Mouse (Mus musculus): ENCODE measurements around the gene Col16a1.
A peak's percentile ranks its signal among the peaks of the same experiment; 100 is the strongest.

Gene Col16a1

DNA sequence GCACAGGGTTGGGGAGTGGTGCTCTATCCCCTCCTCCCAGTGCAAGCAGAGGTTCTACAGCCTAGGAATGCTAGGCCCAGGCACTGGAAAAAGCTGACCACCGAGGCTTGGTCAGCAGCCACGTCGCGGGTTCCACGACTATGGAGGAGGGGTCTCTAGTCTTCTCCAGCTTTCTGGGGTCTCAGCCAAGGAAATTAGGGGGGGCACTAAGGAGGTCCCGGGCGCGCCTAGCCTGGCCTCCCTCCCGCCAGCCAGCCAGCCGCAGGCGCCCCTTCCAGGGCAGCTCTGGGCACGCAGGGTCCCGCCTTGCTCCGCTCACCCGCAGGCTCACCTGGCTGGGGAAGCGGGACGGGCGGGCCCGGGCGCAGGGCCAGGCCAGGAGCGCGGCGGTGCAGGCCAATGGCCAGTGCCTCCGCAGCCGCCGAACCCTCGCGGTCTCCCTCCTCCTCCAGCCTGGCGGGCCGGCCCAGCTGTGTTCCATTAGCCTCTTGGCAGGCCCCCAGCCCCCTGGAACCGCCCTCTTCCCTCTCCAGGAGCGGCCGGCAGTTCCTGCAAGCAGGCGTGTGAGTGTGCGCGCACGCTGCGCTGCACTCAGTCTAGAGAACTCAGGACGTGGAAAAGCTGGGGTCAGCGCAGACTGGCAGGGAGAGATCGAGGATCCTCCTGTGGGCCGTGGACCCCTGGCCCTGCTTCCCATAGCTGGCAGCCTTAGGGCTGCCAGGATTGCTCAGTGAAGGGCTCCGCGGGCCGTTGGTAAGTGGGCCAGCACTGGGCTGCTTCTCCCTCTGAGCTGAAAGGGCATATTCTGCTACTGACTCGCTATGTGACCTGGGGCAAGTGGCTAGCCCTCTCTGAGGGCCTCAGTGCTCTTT lies at the start of gene Col16a1:
Gene Col16a1 (plus strand): TSS at position 510 of the 872 bp plus-strand sequence.
- DNase-seq (ENCODE audit: extremely low read depth, low read depth, low spot score), result no peak

DNA sequence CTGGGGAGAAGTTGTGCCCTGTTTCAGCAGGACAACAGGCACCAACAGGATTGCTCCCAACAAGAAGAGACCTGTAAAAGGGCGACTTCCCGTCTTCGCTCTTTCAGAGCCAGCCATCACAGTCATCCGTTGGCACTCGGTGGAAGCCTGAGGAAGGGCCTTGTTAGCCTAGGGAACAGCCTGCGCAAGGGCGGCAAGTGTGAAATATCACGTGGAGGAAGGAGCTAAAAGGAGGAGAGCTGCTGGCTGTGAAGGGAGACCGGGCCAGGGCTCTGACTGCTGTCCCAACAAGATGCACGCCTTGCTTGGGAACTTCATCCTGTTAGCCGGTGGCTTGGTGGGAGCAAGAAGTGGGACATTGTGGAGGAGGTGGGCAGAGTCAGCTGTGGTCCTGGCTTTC lies 49.5 kb upstream of the Col16a1 start:
- DNase-seq (ENCODE audit: extremely low read depth, low read depth, low spot score), result peak; percentile 16

DNA sequence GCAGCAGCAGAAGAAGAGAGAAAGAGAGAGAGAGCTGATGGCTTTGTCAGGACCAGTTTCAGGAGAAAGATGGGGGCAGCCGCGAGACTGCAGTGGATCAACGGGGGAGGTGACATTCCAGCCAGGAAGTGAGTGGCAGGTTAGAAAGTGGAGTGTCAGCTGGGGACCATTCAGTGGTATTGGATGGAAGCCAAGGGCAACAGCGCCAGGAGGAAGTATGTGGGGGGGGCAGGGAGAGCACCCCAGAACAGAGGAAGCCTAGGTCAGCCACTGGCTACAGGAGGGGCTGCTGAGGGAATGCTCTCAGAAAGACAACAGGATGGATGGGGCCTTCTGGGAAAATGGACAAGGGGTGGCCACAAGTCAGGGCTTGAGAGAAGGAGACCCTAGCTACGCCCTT lies 45.9 kb upstream of the Col16a1 start:
- no peak for DNase-seq (ENCODE audit: extremely low read depth, low read depth, low spot score)

DNA sequence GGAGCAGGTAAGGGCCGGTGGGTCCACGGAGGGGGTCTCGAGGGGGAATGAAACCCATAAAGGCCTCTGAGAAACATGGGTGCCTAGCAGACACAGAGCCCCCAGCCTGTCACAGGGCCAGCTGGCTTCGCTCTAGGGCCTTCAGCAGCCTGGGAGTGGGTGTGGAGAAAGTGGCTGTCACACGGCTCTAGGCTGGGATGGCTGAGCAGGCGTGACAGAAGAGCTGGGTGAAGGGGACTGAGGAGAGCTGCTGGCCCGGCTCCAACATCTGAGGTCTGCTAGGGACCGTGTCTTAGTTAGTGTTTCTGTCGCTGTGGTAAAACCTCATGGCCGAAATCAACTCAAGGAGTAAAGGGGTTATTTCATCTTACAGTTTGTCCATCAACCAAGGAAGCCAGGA lies 45.5 kb upstream of the Col16a1 start:
- no peak for DNase-seq (ENCODE audit: extremely low read depth, low read depth, low spot score)

DNA sequence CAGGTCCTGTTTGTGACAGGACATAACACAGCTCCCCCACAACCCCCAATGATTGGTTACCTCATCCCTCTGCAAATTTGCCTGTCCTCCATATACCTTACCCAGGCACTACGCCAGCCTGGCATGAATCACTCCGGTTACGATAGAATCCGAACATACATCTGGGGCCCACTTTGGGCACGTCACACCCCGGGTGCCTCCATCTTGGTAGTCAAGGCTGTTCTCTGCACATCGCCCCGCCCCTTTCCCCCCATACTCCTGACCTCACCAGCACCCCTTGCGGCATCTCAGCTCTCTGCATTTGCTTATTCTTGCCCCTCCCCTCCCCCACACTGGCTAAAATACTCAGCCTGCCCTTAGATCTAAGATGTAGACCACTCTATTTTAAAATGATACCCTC lies 42.0 kb upstream of the Col16a1 start:
- no peak for DNase-seq (ENCODE audit: extremely low read depth, low read depth, low spot score)

DNA sequence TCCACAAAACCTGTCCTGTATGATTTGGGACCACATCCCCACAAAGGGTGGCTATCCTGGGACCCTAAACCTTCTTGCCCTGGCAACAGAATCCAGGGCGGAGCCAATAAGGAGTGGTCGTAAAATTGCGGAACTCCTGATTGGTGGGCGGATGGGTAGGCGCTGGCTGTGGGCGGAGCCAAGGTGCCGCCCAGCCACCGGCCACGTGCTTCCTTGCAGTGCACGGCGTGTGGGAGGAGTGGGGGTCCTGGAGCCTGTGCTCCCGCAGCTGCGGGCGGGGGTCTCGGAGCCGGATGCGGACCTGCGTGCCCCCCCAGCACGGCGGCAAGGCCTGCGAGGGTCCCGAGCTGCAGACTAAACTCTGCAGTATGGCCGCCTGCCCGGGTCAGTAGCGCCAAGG lies 41.1 kb upstream of the Col16a1 start:
- DNase-seq (ENCODE audit: extremely low read depth, low read depth, low spot score), result no peak

DNA sequence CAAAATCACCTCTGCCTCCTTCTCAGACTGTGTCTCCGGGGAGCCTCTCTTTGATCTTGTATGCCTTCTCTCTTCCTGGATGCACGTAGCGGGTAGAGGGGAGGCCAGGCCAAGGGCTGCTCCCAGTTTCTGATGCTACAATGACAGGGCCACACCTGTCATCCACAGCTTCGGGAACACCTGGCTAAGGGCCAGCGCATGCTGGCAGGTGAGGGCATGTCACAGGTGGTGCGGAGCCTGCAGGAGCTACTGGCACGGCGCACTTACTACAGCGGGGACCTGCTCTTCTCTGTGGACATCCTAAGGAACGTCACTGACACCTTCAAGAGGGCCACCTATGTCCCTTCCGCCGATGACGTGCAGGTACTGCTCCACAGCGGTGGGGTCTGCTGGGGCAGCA lies 38.6 kb upstream of the Col16a1 start:
- no peak for DNase-seq (ENCODE audit: extremely low read depth, low read depth, low spot score)

DNA sequence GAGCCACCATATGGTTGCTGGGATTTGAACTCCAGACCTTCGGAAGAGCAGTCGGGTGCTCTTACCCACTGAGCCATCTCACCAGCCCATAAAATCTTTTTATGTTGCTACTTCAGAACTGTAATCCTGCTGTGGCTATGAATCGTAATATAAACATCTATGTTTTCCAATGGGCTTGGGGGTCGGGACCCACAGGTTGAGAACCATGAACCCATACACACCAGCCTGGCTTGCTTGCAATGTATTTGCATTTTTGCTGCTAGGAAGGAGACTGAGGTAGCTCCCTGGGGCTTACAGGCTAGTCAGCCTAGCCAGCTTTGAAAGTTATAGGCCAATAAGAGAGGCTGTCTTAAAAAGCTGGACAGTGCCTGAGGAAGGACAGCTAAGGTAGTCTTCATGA lies 36.9 kb upstream of the Col16a1 start:
- no peak for DNase-seq (ENCODE audit: extremely low read depth, low read depth, low spot score)

DNA sequence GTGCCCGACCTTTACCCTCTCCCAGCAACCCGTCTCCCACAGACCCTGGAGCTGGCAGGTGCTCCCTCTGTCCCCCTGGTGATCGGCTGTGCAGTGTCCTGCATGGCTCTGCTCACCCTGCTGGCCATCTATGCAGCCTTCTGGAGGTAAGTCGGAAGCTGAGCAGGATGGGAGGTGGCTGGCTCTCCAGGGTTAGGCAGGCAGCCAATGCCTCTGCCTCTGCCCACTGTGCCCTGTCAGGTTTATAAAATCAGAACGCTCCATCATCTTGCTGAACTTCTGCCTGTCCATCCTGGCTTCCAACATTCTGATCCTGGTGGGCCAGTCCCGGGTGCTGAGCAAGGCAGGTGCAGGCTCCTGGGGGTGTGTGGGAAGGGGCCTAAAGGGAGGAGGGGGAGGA lies 35.4 kb upstream of the Col16a1 start:
- no peak for DNase-seq (ENCODE audit: extremely low read depth, low read depth, low spot score)

DNA sequence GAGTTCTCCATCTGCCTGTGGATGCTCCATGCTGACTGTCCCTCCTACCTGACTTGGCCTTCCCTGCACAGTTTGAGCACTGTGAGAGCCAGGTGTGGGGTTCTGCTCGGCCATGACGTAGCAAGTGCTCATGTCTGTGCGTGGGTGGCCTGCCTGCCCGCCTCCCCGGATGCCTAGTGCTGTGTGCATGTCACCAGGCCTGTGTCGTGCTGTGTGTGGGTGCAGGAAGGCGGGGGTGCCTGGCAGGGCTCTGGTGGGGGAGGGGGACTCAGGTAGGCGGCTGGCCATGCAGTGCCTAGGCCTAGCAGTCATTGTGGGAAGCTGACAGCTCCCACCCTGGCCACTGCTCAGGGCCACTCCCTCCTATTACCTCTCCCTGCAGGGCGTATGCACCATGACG lies 34.5 kb upstream of the Col16a1 start:
- DNase-seq (ENCODE audit: extremely low read depth, low read depth, low spot score), result no peak

DNA sequence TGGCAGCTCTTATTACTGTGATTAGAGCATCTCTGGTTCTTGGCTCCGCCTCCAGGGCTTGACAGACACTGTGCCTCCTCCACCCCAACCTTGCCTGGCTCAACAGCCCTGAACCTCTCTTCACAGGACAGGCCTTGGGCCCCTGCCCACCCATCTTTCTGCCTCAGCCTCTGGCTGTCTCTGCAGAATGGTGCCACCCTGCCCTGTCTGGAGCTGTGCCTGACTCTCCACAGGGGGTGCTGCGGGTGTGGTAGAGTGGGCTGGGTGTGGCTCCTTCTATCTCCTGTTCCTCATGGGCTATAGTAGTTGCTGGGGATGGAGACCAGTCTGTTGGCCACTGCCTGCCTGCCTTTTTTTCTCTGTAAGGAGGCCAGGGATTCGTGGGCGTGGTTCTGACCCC lies 31.6 kb upstream of the Col16a1 start:
- no peak for DNase-seq (ENCODE audit: extremely low read depth, low read depth, low spot score)

DNA sequence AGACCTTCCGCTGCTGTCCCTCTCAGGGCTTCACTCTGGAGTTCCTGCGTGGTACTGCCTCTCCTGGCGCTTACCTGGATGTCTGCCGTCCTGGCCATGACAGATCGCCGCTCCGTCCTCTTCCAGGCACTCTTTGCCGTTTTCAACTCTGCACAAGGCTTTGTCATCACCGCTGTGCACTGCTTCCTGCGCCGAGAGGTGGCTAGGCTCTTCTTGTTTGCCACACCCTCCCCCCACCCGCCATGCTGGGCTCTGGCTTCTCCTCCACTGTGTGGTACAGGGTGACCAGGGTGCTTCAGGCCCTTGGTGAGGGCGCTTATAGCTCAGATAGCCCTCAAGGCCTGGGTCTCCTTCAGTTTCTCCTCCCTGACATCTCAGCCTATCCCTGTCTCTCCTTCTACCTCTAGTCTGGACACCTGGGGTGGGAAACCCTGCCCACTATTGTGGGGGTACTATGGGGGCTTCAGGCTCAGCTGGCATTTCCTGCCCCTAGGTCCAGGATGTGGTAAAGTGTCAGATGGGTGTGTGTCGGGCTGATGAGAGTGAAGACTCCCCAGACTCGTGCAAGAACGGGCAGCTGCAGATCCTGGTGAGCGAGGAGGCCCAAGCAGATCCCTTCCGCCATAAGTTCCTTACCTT lies 30.5 kb upstream of the Col16a1 start:
- no peak for DNase-seq (ENCODE audit: extremely low read depth, low read depth, low spot score)

DNA sequence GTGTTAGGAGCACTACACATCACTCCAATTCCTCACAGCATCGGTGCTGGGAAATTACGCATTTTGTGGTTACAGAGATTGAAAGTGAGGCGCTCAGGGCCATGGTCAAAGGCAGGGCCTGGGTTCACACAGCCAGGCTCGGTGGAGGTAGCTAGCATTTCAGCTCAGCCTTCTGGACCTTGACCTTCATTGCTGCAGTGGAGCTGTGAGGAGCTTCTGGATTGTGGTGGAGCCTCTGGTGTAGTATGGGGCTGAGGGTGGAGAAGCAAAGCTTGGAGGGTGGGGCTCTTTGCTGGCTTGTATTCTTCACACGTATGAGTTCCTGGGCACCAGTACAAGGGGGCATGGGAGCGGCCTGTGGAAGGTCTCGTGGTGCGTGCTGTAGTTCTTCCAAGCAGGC lies 24.7 kb upstream of the Col16a1 start:
- DNase-seq (ENCODE audit: extremely low read depth, low read depth, low spot score), result no peak

DNA sequence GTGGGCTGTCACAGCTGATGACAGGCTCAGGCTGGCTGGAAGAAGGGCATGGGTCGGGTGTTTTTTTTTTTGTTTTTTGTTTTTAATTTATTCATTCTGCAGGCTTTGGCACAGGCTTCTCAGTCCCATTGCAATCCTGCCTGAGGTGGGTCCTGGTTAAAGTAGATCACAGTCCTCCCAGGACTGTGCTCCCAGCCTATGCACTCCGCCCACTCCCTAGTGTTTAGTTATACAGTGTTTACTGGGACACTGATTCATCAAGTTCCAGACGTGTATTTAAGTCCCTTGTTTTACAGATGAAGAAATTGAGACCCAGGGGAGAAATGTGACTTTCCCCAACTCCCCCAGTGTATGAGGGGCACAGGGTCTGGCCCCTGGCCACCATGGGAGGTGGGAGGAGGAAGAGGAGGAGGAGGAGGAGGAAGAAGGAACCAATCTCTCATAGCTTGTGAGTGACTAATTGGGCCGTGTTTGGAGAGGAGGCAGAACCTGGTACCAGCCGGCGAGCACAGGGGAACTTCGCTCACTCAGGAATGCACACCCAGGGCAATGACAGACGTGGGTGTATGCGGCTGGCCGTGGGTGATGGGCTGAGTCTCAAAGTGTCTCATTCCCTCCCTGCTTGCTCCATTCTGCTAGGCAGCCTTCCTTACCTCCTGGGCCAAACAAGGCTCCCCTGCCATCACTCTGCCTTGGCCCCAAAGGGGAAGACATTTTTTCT lies 24.0 kb upstream of the Col16a1 start:
- DNase-seq (ENCODE audit: extremely low read depth, low read depth, low spot score), result no peak

DNA sequence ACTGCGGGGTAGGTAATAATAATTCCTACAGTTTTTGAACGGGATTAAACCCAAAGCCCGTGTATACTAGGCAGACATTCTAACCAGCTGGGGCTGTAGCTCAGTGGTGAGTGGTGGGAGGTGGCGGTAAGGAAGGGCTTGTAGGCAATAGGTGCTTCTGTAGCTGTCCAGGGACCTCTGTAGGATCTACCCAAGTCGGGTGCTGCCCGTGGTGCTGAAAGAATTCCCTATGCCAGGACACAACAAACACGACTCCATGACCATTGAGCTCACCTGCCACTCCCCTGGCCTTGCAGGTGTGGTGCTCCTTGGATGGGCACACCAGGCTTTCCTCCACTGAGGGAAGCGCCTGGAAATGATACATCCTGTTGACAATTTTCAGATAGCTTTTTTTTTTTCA lies 22.1 kb upstream of the Col16a1 start:
- no peak for DNase-seq (ENCODE audit: extremely low read depth, low read depth, low spot score)

DNA sequence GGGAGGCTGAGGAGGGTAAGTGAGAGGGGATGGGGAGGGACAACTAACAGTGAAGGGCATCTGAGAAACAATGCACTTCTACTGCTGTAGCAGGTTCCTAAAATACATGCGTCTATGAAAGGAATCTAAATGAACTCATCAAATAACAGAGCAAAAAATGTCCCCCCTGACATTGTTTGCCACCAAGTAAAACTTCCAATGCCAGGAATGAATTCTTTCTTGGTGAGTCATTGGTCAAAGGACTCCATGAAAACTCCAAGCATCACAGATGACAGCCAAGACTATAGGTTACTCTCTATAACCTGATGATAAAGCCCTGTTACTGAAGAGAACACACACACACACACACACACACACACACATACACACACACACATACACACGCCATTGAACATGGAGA lies 16.5 kb upstream of the Col16a1 start:
- DNase-seq (ENCODE audit: extremely low read depth, low read depth, low spot score), result no peak

DNA sequence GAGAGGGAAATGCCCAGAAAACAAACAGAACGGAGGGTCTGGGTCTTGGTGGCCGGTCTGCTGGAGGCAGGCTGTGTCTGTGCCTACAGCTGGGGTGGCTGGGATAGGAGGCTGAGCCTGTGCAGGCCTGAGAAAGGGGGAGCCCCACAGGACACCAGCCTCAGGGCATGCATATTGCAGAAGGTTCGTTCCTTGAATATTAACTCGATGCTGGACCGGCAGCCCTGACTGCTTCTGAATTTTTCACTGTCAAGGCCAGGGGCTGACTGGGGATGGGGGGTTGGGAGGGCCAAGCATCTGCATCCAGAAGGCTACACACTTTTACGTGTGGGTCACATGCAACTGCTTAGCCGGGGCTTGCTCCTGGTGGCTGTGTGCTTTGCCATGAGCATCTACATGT lies 14.1 kb upstream of the Col16a1 start:
- no peak for DNase-seq (ENCODE audit: extremely low read depth, low read depth, low spot score)

DNA sequence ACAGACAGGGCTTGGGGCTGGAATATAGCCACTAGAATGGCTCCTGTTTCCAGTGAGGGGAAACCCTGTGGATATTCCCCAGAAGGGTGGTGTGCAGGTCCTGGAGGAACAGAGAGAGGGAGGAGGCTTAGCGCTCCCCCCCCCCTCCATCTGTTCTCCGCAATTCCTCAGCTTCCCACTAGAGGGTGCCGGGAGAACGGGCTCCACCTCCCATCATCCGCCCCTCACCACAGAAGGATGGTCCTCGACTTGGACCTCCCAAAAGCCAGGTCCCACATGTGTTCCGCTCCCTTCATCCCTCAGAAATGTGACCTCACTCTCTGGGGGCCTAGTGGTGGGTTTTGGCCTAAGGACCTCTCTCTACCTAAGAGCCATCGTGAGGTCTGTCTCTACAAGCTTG lies 11.5 kb upstream of the Col16a1 start:
- DNase-seq (ENCODE audit: extremely low read depth, low read depth, low spot score), result no peak

DNA sequence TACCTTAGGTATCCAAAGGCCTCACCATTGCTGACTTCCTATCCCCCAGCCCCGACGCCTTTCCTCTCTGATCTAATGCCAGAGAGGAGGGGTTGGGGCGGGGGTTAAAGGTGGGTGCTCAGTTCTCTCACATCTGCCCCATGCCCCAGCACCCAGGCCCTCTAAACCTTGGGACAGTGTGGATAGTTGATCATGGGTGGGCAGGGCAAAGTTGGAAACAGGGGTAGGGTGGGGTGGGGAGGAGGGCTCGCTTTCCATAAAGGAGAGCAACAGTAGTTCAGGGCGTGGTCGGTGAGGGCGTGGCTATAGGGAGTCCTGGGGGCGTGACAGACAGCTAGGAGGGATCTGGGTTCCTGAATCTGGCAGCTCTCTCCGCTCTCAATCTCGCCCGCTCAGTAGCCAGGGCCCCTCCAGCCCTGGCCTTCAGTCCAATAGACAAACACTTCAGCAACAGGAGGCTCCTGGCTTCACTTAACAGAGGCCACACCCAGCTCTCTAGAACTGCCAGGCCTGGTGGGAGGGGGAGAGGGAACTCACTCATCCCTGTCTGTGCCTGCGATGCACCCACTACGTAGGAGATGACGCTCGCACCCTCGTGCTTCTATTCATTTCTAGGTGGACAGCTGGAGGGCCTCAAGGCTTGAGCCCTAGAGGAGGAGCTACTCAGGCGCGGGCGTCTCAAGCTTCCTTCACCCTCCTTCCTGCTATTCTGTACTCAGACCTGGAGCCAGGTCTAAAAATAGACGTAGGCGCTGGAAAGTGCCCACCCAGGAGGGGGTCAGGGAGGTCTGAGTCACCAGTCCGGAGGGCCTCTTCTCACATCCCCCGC lies 10.9 kb upstream of the Col16a1 start:
- no peak for DNase-seq (ENCODE audit: extremely low read depth, low read depth, low spot score)

DNA sequence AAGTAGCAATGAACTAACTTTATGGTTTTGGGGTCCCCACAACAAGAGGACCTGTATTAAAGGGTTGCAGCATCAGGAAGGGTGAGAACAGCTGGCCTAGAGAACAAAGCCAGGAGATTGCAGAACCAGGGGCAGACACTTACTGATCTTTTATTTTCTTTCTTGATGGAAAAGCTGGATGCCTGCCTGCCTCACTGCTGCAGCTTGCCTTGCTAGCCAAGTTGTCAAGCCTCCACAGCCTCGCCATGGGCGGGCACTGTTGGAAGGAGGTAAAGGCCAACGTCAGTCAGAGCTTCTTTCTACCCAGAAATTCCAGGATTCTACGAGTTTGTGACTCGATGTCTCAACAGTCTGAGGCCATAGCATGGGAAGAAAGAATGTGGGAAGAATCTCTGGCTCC lies 8.3 kb upstream of the Col16a1 start:
- DNase-seq (ENCODE audit: extremely low read depth, low read depth, low spot score), result no peak

DNA sequence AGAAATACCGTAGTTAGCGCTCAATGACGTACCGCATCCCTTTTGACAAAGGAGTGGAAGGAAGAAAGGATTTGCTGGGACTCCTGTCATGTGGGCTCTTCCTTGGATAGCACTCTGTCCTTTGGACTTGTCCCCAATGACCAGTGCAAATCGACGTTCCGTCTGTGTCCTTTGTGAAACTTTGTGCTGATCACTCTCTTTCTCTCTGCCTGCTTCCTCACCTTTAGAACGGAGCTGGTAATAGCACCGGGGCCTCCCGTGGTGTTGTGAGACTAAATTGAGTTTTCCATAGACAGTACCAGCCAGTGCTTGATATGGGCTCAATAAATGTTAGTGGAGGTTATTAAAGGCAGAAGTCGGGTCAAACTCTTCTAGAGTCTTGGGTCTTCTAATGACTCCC lies 6.6 kb upstream of the Col16a1 start:
- DNase-seq (ENCODE audit: extremely low read depth, low read depth, low spot score), result no peak
